ENCODE assay signal across 32 mouse cellular contexts in genomic region chr2:37382921-37383320, GRCm38 (mm10). TPM values are rescaled to one million over a fixed set of nuclear protein-coding genes. Genes with fewer than 3 reads are reported as not detected.
"Had no signal": no experiment of that assay in that cellular context is flagged by ENCODE, and none has a peak within 500 bp of the region (broad histone marks: within the 10 kb centered on the region; RNA-seq: fewer than 3 reads in every experiment).

No protein-coding gene starts in this region.

- H3K27me3 ChIP-seq: limb, embryonic 12.5 days; limb, embryonic 15.5 days; midbrain, embryonic 12.5 days; midbrain, embryonic 15.5 days; neural tube, embryonic 13.5 days had no signal

- H3K9me3 ChIP-seq: limb, embryonic 12.5 days; limb, embryonic 15.5 days; midbrain, embryonic 12.5 days; midbrain, embryonic 15.5 days; neural tube, embryonic 13.5 days had no signal

- H3K4me3 ChIP-seq: limb, embryonic 12.5 days; limb, embryonic 15.5 days; midbrain, embryonic 12.5 days; midbrain, embryonic 15.5 days; myocyte; neural tube, embryonic 13.5 days had no signal

- H3K4me2 ChIP-seq: limb, embryonic 12.5 days; limb, embryonic 15.5 days; liver, embryonic 11.5 days; lung, embryonic 14.5 days; midbrain, embryonic 12.5 days; midbrain, embryonic 15.5 days; neural tube, embryonic 13.5 days had no signal

- DNase-seq: kidney, adult 18-20 months; kidney, adult 9 months; kidney, postnatal 14 days; kidney, postnatal 4 days; liver, postnatal 0 days; lung, embryonic 14.5 days; retina, postnatal 1 day; right cerebral cortex, postnatal 25 days; thymus, adult 18-20 months; thymus, postnatal 36 days had no signal

- H3K27ac ChIP-seq: limb, embryonic 12.5 days; limb, embryonic 15.5 days; liver, embryonic 14.5 days; macrophage; midbrain, embryonic 12.5 days; midbrain, embryonic 15.5 days; neural tube, embryonic 13.5 days had no signal

- ATAC-seq: inflammation-experienced regulatory T-cells, adult 6 months; intestine, embryonic 16.5 days; liver, postnatal 0 days; lung, postnatal 0 days; midbrain, embryonic 15.5 days had no signal

- H3K4me1 ChIP-seq: limb, embryonic 12.5 days; limb, embryonic 15.5 days; midbrain, embryonic 12.5 days; midbrain, embryonic 15.5 days; neural tube, embryonic 13.5 days had no signal

- H3K9ac ChIP-seq: limb, embryonic 12.5 days; limb, embryonic 15.5 days; liver, embryonic 14.5 days; liver, postnatal 0 days; lung, embryonic 14.5 days; midbrain, embryonic 12.5 days; midbrain, embryonic 15.5 days; neural tube, embryonic 13.5 days had no signal

RNA-seq across cellular contexts. Expression of gene Olfr368, which starts 56.6 kb away (rescaled TPM):
- total RNA-seq: layer of hippocampus, adult 8-10 months; left cerebral cortex, adult 18-20 months; left cerebral cortex, postnatal 36 days; megakaryocyte, adult 5-6 weeks; neutrophil, adult 5-6 weeks had no signal
- polyA plus RNA-seq: inflammation-experienced regulatory T-cells, adult 6 months; intestine, embryonic 16.5 days; kidney, embryonic 16.5 days; limb, embryonic 12.5 days; limb, embryonic 15.5 days; liver, embryonic 11.5 days; liver, embryonic 14.5 days; liver, postnatal 0 days; lung, embryonic 14.5 days; lung, postnatal 0 days; macrophage; midbrain, embryonic 12.5 days; midbrain, embryonic 15.5 days; myocyte; neural tube, embryonic 13.5 days; small intestine, adult 2 months; spleen, adult 2 months; stomach, embryonic 16.5 days; urinary bladder, adult 2 months had no signal
